Mouse (Mus musculus) urinary bladder, postnatal 4 days (tissue): ENCODE results near the gene Klk11.

Source experiments
- DNase-seq, 2 experiments: peaks; one replicate each; pipeline ENCODE4 v3.0.0; 2021 to 2022; ENCODE audit warnings: low spot score in 2 of 2

Klk11 gene

DNA sequence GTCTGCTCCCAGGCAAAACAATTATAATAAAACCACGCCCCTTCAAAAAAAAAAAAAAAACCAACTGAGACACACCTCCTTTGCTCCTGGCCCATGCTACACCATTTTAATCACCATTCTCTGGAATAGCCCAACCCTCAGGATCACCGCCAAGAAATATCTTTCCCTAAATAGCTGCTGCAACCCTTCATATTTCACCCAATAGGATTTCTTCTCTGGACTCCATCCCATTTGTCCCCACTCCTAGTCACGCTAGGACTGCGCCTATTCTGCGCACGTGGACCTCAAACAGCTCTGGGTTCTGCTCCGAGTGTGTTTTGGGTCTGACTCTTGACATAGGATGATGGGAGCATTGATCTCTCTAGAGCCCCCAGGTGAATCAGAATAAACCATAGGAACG, 22.0 kb downstream of the Klk11 start:
- DNase-seq = no peak

DNA sequence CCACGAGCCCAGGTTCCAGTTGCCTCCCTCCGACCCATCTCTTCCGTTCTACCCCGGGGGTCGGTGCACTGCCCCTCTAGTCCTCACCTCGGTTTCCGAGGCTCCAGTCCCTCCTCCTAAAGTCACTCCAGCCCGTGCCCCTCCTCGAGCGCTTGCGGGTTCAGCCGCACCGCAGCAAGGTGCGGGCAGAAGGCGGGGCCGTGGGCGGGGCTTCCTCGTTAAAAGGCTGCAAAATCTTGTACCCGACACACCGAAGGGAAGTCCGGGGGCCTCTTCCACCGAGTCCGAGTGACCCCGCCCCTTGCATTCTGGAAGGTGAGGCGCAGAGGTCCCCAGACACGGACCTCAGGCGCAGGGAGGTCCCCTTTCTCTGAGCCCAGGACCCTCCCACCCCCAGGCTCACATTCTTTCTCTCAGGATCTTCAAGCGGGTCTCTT, 22.9 kb downstream of the Klk11 start, which contains the start of gene Klk8:
Gene Klk8, plus strand, starts transcription at position 245 of the 437 bp plus-strand sequence.
- no peak for DNase-seq

DNA sequence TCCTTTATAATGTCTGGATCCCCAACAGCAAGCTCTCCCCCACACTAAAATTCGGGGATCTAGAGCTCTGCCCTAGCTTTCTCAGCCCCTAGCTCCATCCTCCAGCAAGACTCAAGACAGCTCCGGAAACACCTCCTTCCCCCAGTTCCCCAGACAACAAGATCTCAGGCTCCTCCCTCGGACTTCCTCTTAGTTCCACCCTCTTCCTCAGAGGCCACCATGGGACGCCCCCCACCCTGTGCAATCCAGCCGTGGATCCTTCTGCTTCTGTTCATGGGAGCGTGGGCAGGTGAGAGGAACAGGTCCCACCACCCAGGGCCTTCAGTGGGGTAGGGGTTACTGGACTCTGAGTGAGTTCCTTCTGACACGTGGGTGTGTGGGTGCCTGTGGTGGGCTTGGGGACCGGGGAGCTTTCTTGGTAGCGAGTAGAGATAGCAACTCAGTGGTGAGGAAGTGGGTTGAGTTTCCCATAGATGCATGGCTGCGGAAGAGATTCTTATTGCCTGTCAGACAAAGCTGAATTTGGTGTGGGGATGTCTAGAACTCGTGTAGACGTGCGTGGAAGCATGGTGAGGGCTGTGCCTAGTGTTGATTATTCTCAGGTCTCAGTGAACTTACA, 23.5 kb downstream of the Klk11 start:
- no peak for DNase-seq

DNA sequence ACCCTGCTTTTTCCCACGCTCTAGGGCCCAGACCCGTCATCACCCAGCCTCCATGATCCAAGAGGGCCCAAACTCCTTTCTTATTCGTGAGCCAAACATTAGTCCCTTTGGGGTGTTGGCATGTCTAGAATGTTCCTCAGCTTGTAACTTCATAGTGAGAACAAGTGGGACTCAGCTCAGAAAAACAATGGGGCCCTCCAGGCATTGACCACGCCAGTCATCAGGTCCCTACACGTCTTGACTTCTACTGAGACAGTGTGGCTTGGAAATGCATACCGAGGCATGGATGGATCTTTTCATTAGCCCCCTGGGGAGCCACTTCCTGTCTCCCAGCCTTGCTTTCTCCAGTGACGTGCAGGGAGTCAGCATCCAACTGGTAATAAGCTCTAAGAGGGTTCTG, 25.5 kb downstream of the Klk11 start:
- no peak for DNase-seq

DNA sequence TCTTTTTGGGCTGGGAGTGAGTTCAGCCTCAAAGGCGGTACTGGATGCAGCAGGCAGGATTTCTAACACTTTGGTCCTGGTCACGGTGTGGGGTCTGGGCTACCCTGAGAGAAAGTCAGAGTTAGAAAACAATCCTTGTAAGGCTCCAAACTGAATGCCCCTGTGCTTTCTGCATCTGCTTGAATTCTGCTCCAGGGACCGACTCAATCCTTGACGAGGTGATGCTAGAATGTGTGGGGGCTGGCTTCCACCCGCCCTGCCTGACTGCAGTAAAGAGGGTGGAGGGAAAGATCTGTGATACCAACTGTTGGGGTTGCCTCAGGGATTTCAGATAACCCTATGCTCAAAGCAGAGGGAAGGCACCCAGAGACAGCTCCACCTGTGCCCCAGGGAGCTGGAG, 36.6 kb downstream of the Klk11 start, which contains the start of gene Klk7:
Gene Klk7, plus strand, starts transcription at position 301 of the 400 bp plus-strand sequence.
- no peak for DNase-seq

DNA sequence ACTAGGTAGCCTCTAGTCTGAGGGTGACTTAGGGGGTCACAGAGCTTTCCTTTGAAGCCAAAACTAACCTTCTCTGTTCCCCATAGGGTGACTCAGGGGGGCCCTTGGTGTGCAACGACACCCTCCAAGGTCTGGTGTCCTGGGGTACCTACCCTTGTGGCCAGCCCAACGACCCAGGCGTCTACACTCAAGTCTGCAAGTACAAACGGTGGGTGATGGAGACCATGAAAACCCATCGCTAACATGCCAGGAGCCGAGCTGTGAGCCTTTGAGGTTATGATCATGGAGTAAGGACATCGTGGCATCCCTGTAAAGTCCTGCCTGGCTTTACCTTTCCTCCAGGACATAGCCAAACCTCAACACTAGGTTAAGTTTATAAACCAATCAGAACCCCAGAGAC, 40.8 kb downstream of the Klk11 start:
- DNase-seq = peak in 1 of 2 experiments; percentile 53

DNA sequence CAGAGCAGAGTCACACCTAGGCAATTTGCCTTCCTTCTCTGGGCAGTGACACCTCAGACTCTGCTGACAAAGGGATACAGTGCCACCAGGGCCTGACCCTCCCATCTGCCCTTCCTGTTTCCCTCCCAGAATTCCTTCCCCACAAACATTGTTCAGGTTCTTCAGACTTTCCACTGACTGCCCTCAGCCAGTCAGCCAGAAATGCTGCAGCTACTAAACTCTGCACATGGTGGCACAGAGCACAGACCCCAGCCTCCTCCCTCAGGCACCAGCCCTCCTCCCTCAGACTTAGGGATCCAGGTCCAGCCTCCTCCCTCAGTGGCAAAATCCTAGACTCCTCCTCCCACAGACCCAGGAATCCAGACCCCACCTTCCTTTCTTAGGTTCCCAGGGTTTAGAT, 42.3 kb downstream of the Klk11 start:
- peak in 1 of 2 experiments; percentile 47 for DNase-seq

DNA sequence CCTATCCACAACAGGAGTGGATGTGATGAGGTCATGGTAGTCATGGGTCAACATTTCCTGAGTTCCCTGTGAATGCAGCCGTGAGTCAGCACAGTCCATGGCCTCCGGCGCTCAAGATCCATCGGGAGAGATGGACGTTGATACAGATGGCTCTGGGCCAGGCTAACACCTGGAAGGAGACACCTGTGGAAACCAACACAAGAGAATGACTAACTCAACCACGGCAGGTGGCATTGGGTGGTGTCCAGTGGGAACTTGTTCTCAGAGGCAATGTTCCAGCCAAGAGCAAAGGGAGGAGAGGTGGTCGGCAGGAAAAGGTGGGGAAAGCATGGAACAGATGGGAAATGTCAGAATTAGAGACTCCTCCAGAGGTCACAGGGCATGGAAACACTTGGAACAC, 47.2 kb downstream of the Klk11 start:
- peak in 1 of 2 experiments; percentile 52 for DNase-seq

DNA sequence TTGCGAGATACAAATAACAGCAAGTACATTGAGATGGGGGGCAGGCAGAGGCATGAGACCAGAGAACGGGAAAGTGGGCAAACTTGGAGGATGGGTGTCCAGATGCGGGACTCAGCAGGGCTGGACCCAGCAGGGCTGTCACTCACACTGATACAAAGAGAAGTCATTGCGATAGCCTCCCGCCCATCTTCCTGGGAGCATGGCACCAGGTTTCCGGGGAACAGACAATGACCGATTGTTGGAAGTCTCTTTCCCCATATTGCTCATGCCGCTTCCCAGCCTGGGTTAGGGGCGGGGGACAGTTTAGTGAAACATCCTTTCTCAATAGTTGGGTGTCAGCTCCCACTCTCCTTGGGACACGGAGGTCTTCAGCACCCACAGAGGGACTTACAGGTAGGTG, 49.8 kb downstream of the Klk11 start, which contains the start of gene Klk6:
Gene Klk6, plus strand, starts transcription at position 301 of the 400 bp plus-strand sequence.
- peak in 1 of 2 experiments; percentile 47 for DNase-seq

DNA sequence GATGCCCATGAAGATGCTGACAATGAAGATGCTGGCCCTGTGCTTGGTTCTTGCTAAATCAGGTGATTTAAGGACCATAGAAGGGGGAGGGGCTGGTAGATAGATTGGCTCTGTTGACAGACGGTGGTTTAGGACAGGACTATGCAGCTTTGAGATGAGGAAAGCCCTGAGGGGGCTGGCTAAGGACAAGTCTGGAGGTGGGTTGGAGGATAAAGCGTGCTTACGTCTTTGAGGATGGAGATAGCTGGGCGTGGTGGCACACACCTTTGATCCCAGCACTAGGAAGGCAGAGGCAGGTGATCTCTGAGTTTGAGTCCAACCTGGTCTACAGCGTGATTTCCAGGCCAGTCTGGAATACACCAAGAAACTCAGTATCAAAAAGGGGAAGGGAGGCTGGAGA, 51.7 kb downstream of the Klk11 start:
- DNase-seq = peak in 1 of 2 experiments; percentile 44

DNA sequence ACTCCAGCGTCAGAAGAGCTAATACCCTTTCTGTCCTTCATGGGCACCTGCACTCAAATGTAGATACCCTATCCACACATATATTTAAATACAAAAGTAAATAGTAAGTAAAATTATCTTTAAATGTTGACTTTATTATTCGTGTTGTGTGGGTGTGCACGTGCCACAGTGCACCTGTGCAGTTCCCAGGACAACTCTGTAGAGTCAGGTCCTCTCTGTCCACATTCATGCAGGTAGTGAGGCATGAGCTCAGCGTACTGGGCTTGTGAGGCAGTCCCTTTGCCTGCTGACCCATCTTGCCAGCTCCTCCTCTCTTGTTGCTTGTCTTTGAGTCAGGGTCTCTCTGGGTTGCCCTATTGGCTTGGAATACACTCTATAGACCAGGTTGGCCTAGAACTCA, 53.3 kb downstream of the Klk11 start:
- peak in 1 of 2 experiments; percentile 26 for DNase-seq
